Mouse (Mus musculus) hindbrain, embryonic 10.5 days (tissue): Measurements from ENCODE around the gene Frmpd3. TPM values are rescaled to one million over a fixed set of nuclear protein-coding genes. Genes with fewer than 3 reads are reported as not detected.

Experiments used
- DNase-seq: peaks from one replicate; pipeline ENCODE4 v3.0.0-alpha.2; 2017; ENCODE audit warnings: low spot score
- H3K27ac ChIP-seq: fragments of 300-500 bp; sonication (generic); 2 replicates; pipeline ENCODE4 v1.5.1; 2016; ENCODE audit warnings: mild to moderate bottlenecking, moderate library complexity
- H3K27me3 ChIP-seq: fragments of 300-500 bp; sonication (generic); 2 replicates; pipeline ENCODE4 v1.6.1; 2016; ENCODE audit warnings: mild to moderate bottlenecking; ENCODE audit not compliant: poor library complexity, insufficient read depth, severe bottlenecking
- H3K36me3 ChIP-seq: fragments of 300-500 bp; sonication (generic); 2 replicates; pipeline ENCODE4 v1.6.1; 2016; ENCODE audit warnings: mild to moderate bottlenecking, moderate library complexity
- H3K4me1 ChIP-seq: fragments of 300-500 bp; sonication (generic); replicated peaks from 2 replicates; pipeline ENCODE4 v1.6.1; 2016; ENCODE audit warnings: mild to moderate bottlenecking
- H3K4me3 ChIP-seq: fragments of 300-500 bp; sonication (generic); 2 replicates; pipeline ENCODE4 v1.5.1; 2016; ENCODE audit warnings: mild to moderate bottlenecking, moderate library complexity
- H3K9me3 ChIP-seq: fragments of 300-500 bp; sonication (generic); 2 replicates; pipeline ENCODE4 v1.6.1; 2016; ENCODE audit warnings: mild to moderate bottlenecking, moderate library complexity
- WGBS: fragments of 180-500 bp; shearing (Covaris S2); methylation state at CpG from one replicate; pipeline ENCODE4 v1.1.7; 2016; 5-methylcytosine and 5-hydroxymethylcytosine counted together
- polyA plus RNA-seq: library from polyadenylated mRNA; unstranded; fragments of >200 nt; fragmentation: Nextera tagmentation; extraction: Ambion mirVana; gene quantifications from 2 replicates; pipeline ENCODE4 v1.2.1, GENCODE M21; 2016

Gene Frmpd3
- polyA plus RNA-seq, 1 experiment from 2014 or later, result 1.8 TPM

- no peaks in the 10 kb centered on the region for H3K36me3 ChIP-seq
- H3K4me3 ChIP-seq, result no peak overlapping the region
- H3K27ac ChIP-seq, result no peak overlapping the region
- no peaks in the 10 kb centered on the region for H3K4me1 ChIP-seq
- no peak for DNase-seq
- 91% methylated on average over 4 of the region's 4 CpGs for WGBS
- H3K27me3 ChIP-seq, result peaks cover 50% of the 10 kb centered on the region
- no peaks in the 10 kb centered on the region for H3K9me3 ChIP-seq
Measured at GRCm38 (mm10) chrX:140418467-140418866, 76.4 kb downstream of the Frmpd3 start.

- 68% methylated on average over 4 of the region's 4 CpGs for WGBS
- no peaks in the 10 kb centered on the region for H3K36me3 ChIP-seq
- H3K4me3 ChIP-seq, result no peak overlapping the region
- no peak overlapping the region for H3K27ac ChIP-seq
- no peaks in the 10 kb centered on the region for H3K4me1 ChIP-seq
- DNase-seq, result no peak
- H3K27me3 ChIP-seq, result peaks cover 28% of the 10 kb centered on the region
- H3K9me3 ChIP-seq, result no peaks in the 10 kb centered on the region
Measured at GRCm38 (mm10) chrX:140427124-140427523, 85.1 kb downstream of the Frmpd3 start.

GRCm38 (mm10) chrX:140428252-140428651, 86.2 kb downstream of the Frmpd3 start:
- H3K27ac ChIP-seq, result no peak overlapping the region
- H3K36me3 ChIP-seq, result no peaks in the 10 kb centered on the region
- WGBS, result 59% methylated on average over 8 of the region's 8 CpGs
- no peaks in the 10 kb centered on the region for H3K9me3 ChIP-seq
- H3K4me1 ChIP-seq, result no peaks in the 10 kb centered on the region
- peaks cover 36% of the 10 kb centered on the region for H3K27me3 ChIP-seq
- no peak for DNase-seq
- H3K4me3 ChIP-seq, result no peak overlapping the region

GRCm38 (mm10) chrX:140429985-140430384, 87.9 kb downstream of the Frmpd3 start:
- Histone ChIP-seq H3K27ac (no peak overlapping the region), H3K27me3 (peaks cover 52% of the 10 kb centered on the region), H3K36me3 (no peaks in the 10 kb centered on the region), H3K4me3 (no peak overlapping the region), H3K4me1 (no peaks in the 10 kb centered on the region), H3K9me3 (no peaks in the 10 kb centered on the region)
- no peak for DNase-seq
- WGBS, result 84% methylated on average over 5 of the region's 5 CpGs

GRCm38 (mm10) chrX:140430506-140430905, 88.4 kb downstream of the Frmpd3 start:
- no peak for DNase-seq
- 91% methylated on average over 12 of the region's 12 CpGs for WGBS
- peaks cover 55% of the 10 kb centered on the region for H3K27me3 ChIP-seq

GRCm38 (mm10) chrX:140431981-140432380, 89.9 kb downstream of the Frmpd3 start:
- no peak overlapping the region for H3K4me3 ChIP-seq
- no peaks in the 10 kb centered on the region for H3K36me3 ChIP-seq
- DNase-seq, result no peak
- H3K27me3 ChIP-seq, result peaks cover 60% of the 10 kb centered on the region
- WGBS, result 88% methylated on average over 15 of the region's 15 CpGs
- no peaks in the 10 kb centered on the region for H3K9me3 ChIP-seq
- no peak overlapping the region for H3K27ac ChIP-seq
- no peaks in the 10 kb centered on the region for H3K4me1 ChIP-seq

More at GRCm38 (mm10) chrX:140430506-140430905, 88.4 kb downstream of the Frmpd3 start:
- H3K9me3 ChIP-seq, result no peaks in the 10 kb centered on the region
- no peaks in the 10 kb centered on the region for H3K4me1 ChIP-seq
- H3K4me3 ChIP-seq, result no peak overlapping the region
- H3K36me3 ChIP-seq, result no peaks in the 10 kb centered on the region
- H3K27ac ChIP-seq, result no peak overlapping the region

- WGBS, result 90% methylated on average over 11 of the region's 11 CpGs
Measured at GRCm38 (mm10) chrX:140432786-140433185, 90.7 kb downstream of the Frmpd3 start.

GRCm38 (mm10) chrX:140437906-140438305, 95.8 kb downstream of the Frmpd3 start:
- H3K27me3 ChIP-seq, result peaks cover 78% of the 10 kb centered on the region
- no peak overlapping the region for H3K27ac ChIP-seq
- no peak for DNase-seq
- no peaks in the 10 kb centered on the region for H3K9me3 ChIP-seq
- H3K4me1 ChIP-seq, result no peaks in the 10 kb centered on the region
- H3K4me3 ChIP-seq, result no peak overlapping the region
- no peaks in the 10 kb centered on the region for H3K36me3 ChIP-seq

More at GRCm38 (mm10) chrX:140432786-140433185, 90.7 kb downstream of the Frmpd3 start:
- no peaks in the 10 kb centered on the region for H3K9me3 ChIP-seq
- H3K27ac ChIP-seq, result no peak overlapping the region
- no peak for DNase-seq
- no peaks in the 10 kb centered on the region for H3K4me1 ChIP-seq
- peaks cover 62% of the 10 kb centered on the region for H3K27me3 ChIP-seq
- H3K4me3 ChIP-seq, result no peak overlapping the region
- H3K36me3 ChIP-seq, result no peaks in the 10 kb centered on the region

- DNase-seq, result no peak
- Histone ChIP-seq H3K27me3 (peaks cover 53% of the 10 kb centered on the region), H3K4me3 (no peak overlapping the region), H3K36me3 (no peaks in the 10 kb centered on the region), H3K27ac (no peak overlapping the region), H3K4me1 (no peaks in the 10 kb centered on the region), H3K9me3 (no peaks in the 10 kb centered on the region)
- 72% methylated on average over 13 of the region's 13 CpGs for WGBS
Measured at GRCm38 (mm10) chrX:140445551-140445950, 103.5 kb downstream of the Frmpd3 start.

- no peaks in the 10 kb centered on the region for H3K36me3 ChIP-seq
- H3K27me3 ChIP-seq, result peaks cover 39% of the 10 kb centered on the region
- DNase-seq, result no peak
Measured at GRCm38 (mm10) chrX:140450071-140450470, 108.0 kb downstream of the Frmpd3 start.

GRCm38 (mm10) chrX:140456279-140456731, 114.2 kb downstream of the Frmpd3 start, which contains the start of gene Prps1:
Gene Prps1, plus strand, starts transcription at chrX:140456613.
- Histone ChIP-seq H3K4me3 (peak within 1 kb of the TSS; percentile 61), H3K27me3 (peaks cover 34% of the 10 kb centered on the region), H3K36me3 (no peaks in the 10 kb centered on the region), H3K4me1 (no peaks in the 10 kb centered on the region; the same call in 1 of the 2 replicates), H3K9me3 (no peaks in the 10 kb centered on the region), H3K27ac (peak within 1 kb of the TSS; percentile 81)
- peak; percentile 84 for DNase-seq
- WGBS, result 15% methylated on average over 26 of the region's 26 CpGs

More at GRCm38 (mm10) chrX:140450071-140450470, 108.0 kb downstream of the Frmpd3 start:
- Histone ChIP-seq H3K4me1 (no peaks in the 10 kb centered on the region), H3K9me3 (no peaks in the 10 kb centered on the region), H3K27ac (no peak overlapping the region), H3K4me3 (no peak overlapping the region)
- 92% methylated on average over 3 of the region's 3 CpGs for WGBS

GRCm38 (mm10) chrX:140456751-140457491, 114.9 kb downstream of the Frmpd3 start:
- peak; percentile 33 for DNase-seq
- H3K9me3 ChIP-seq, result no peaks in the 10 kb centered on the region
- peak overlapping the region; percentile 81 for H3K27ac ChIP-seq
- 21% methylated on average over 39 of the region's 39 CpGs for WGBS
- H3K4me1 ChIP-seq, result no peaks in the 10 kb centered on the region; the same call in 1 of the 2 replicates
- H3K4me3 ChIP-seq, result peak overlapping the region; percentile 61
- H3K36me3 ChIP-seq, result no peaks in the 10 kb centered on the region
- H3K27me3 ChIP-seq, result peaks cover 30% of the 10 kb centered on the region

GRCm38 (mm10) chrX:140457502-140457901, 115.4 kb downstream of the Frmpd3 start:
- 18% methylated on average over 12 of the region's 12 CpGs for WGBS
- H3K27ac ChIP-seq, result peak overlapping the region; percentile 81; the same call in 1 of the 2 replicates
- peak; percentile 4 for DNase-seq
- H3K27me3 ChIP-seq, result peaks cover 30% of the 10 kb centered on the region
- no peaks in the 10 kb centered on the region; the same call in 1 of the 2 replicates for H3K4me1 ChIP-seq
- no peaks in the 10 kb centered on the region for H3K9me3 ChIP-seq
- H3K4me3 ChIP-seq, result peak overlapping the region; percentile 61
- H3K36me3 ChIP-seq, result no peaks in the 10 kb centered on the region
